ENCODE assay signal across 25 mouse cellular contexts in genomic region chr11:121075655-121076054, GRCm38 (mm10). TPM values are rescaled to one million over a fixed set of nuclear protein-coding genes. Genes with fewer than 3 reads are reported as not detected.
"Had no signal": no experiment of that assay in that cellular context is flagged by ENCODE, and none has a peak within 500 bp of the region (broad histone marks: within the 10 kb centered on the region; RNA-seq: fewer than 3 reads in every experiment).

No protein-coding gene starts in this region.

- DNase-seq: lung, adult 18-20 months; lung, embryonic 14.5 days; lung, postnatal 10 days; right cerebral cortex, postnatal 25 days; right cerebral cortex, postnatal 4 days; spleen, adult 18-20 months; thymus, adult 2 months; thymus, postnatal 25 days; thymus, postnatal 4 days had no signal

- H3K4me3 ChIP-seq: megakaryocyte, embryonic 14.5 days; midbrain, embryonic 13.5 days; midbrain, embryonic 15.5 days; neural tube, embryonic 12.5 days had no signal

- H3K4me2 ChIP-seq: lung, embryonic 14.5 days; midbrain, embryonic 11.5 days; midbrain, embryonic 13.5 days; midbrain, embryonic 15.5 days; neural tube, embryonic 12.5 days had no signal

- H3K27ac ChIP-seq: liver, embryonic 14.5 days; macrophage; midbrain, embryonic 13.5 days; midbrain, embryonic 15.5 days; neural tube, embryonic 12.5 days had no signal

- H3K9ac ChIP-seq: liver, embryonic 14.5 days; lung, embryonic 14.5 days; midbrain, embryonic 13.5 days; midbrain, embryonic 15.5 days; neural tube, embryonic 12.5 days had no signal

- ATAC-seq: midbrain, embryonic 13.5 days; midbrain, embryonic 15.5 days had no signal

- H3K4me1 ChIP-seq: midbrain, embryonic 13.5 days; midbrain, embryonic 15.5 days; neural tube, embryonic 12.5 days had no signal

- H3K36me3 ChIP-seq: midbrain, embryonic 13.5 days; midbrain, embryonic 15.5 days; neural tube, embryonic 12.5 days had no signal

- H3K27me3 ChIP-seq: midbrain, embryonic 13.5 days; midbrain, embryonic 15.5 days; neural tube, embryonic 12.5 days had no signal

- H3K9me3 ChIP-seq: megakaryocyte, embryonic 14.5 days; midbrain, embryonic 13.5 days; midbrain, embryonic 15.5 days; neural tube, embryonic 12.5 days had no signal

RNA-seq across cellular contexts. Expression of gene Sectm1a, which starts 5.4 kb away (rescaled TPM):
- total RNA-seq: midbrain, postnatal 0 days; monocyte, adult 5-6 weeks; neutrophil, adult 5-6 weeks had no signal
- polyA plus RNA-seq: lung, embryonic 16.5 days; macrophage; midbrain, embryonic 11.5 days; midbrain, embryonic 13.5 days; midbrain, embryonic 15.5 days; midbrain, postnatal 0 days; neural tube, embryonic 12.5 days; neural tube, embryonic 14.5 days; stomach, embryonic 14.5 days had no signal

RNA-seq across cellular contexts. Expression of gene Sectm1b, which starts 12.3 kb away (rescaled TPM):
- total RNA-seq: midbrain, postnatal 0 days; monocyte, adult 5-6 weeks; neutrophil, adult 5-6 weeks had no signal
- polyA plus RNA-seq: lung, embryonic 14.5 days; macrophage; midbrain, embryonic 11.5 days; midbrain, embryonic 13.5 days; midbrain, embryonic 15.5 days; midbrain, postnatal 0 days; neural tube, embryonic 12.5 days; neural tube, embryonic 14.5 days; urinary bladder, adult 2 months had no signal

RNA-seq across cellular contexts. Expression of gene Cd7, which starts 36.4 kb away (rescaled TPM):
- total RNA-seq: midbrain, postnatal 0 days had no signal
- polyA plus RNA-seq: lung, embryonic 14.5 days; midbrain, embryonic 11.5 days; midbrain, embryonic 15.5 days; midbrain, postnatal 0 days; neural tube, embryonic 14.5 days had no signal

RNA-seq across cellular contexts. Expression of gene Tex19.2, which starts 42.8 kb away (rescaled TPM):
- total RNA-seq: midbrain, postnatal 0 days; monocyte, adult 5-6 weeks; neutrophil, adult 5-6 weeks had no signal
- polyA plus RNA-seq: lung, embryonic 14.5 days; lung, embryonic 16.5 days; macrophage; midbrain, embryonic 11.5 days; midbrain, embryonic 13.5 days; midbrain, embryonic 15.5 days; midbrain, postnatal 0 days; neural tube, embryonic 12.5 days; neural tube, embryonic 14.5 days; small intestine, adult 2 months; stomach, embryonic 14.5 days; stomach, embryonic 16.5 days had no signal
